Mouse (Mus musculus): ENCODE measurements around the gene Fgf12. TPM values are rescaled to one million over a fixed set of nuclear protein-coding genes. Genes with fewer than 3 reads are reported as not detected.

Fgf12 gene
- polyA plus RNA-seq, 1 experiment from 2014 or later = 67.3 TPM

DNA sequence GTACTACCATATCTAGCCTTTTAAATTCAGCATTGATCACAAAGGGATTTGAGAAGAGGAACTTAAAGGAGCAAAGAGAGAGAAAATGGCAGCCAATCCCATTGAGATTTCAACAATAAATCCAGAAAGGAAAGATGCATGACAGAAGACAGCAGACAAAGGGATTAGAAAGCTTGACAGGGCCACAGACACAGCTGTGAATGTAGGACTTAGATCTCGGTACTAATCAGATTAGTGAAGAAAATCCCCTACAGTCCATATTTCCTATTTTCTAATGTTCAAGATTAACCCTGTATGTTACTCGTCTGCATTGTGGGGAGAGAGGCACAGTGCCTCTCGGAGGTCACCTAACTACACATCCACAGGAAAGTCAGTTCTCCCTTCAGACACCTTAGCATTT is 500.9 kb downstream of the Fgf12 start:
- H3K9ac ChIP-seq (ENCODE audit: low read depth, low read length) = no peak overlapping the region
- H3K4me2 ChIP-seq (ENCODE audit: low read length) = no peak overlapping the region
- H3K36me3 ChIP-seq (ENCODE audit: control insufficient read depth, insufficient read depth, low read length) = no peaks in the 10 kb centered on the region
- ATAC-seq = no peak
- H3K4me1 ChIP-seq (ENCODE audit: control insufficient read depth, insufficient read depth, low read depth, low read length) = no peaks in the 10 kb centered on the region
- H3K9me3 ChIP-seq (ENCODE audit: control insufficient read depth, low read length) = no peaks in the 10 kb centered on the region
- H3K27me3 ChIP-seq (replicated peaks; ENCODE audit: control insufficient read depth, insufficient read depth, low read length) = no peaks in the 10 kb centered on the region
- 67% methylated on average over 3 of the region's 3 CpGs for WGBS
- no peak overlapping the region for H3K27ac ChIP-seq (ENCODE audit: low read depth, low read length)
- H3K4me3 ChIP-seq (ENCODE audit: low read length) = no peak overlapping the region

DNA sequence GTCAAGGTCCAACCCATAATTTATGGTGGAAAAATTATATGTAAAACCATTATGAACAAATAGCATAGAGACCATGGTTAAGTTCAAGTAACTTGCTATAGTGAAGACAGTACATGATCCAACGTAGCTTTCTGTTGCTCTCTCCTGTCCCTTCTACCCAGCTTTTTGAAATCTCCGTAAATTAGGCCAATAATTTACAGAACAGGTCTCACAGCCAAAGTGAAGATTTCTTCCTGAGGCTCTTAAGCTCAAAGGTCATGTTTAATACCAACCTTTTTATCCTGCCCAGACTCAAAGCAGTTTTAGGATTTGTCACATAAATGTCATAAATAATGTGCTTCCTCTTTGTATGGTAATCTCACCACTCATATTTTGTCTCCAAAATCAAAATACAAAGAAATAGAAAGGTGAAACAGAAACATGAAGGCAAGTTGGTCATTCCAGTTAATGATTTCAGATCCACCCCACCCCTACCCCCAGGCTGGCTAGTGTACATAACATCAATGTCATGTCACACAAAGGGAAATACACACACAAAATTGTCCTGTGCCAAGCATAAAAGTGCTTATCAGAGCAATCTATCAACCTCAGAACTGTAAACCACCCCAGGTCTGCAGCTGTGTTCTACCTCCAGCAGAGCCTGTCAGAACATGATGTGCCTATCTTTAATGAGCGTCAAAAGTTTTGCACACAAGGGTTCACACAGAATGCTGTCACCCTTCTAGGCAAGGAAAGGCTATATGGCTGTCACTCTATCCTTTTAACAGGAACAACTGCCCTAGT is 509.8 kb downstream of the Fgf12 start:
- Histone ChIP-seq H3K4me2 (ENCODE audit: low read length) (no peak overlapping the region), H3K9me3 (ENCODE audit: control insufficient read depth, low read length) (no peaks in the 10 kb centered on the region), H3K4me3 (ENCODE audit: low read length) (no peak overlapping the region), H3K27ac (ENCODE audit: low read depth, low read length) (no peak overlapping the region), H3K4me1 (ENCODE audit: control insufficient read depth, insufficient read depth, low read depth, low read length) (peaks cover 6% of the 10 kb centered on the region), H3K9ac (ENCODE audit: low read depth, low read length) (no peak overlapping the region), H3K36me3 (ENCODE audit: control insufficient read depth, insufficient read depth, low read length) (no peaks in the 10 kb centered on the region), H3K27me3 (replicated peaks; ENCODE audit: control insufficient read depth, insufficient read depth, low read length) (no peaks in the 10 kb centered on the region)
- ATAC-seq = no peak
- WGBS = 87% methylated on average over 3 of the region's 3 CpGs

DNA sequence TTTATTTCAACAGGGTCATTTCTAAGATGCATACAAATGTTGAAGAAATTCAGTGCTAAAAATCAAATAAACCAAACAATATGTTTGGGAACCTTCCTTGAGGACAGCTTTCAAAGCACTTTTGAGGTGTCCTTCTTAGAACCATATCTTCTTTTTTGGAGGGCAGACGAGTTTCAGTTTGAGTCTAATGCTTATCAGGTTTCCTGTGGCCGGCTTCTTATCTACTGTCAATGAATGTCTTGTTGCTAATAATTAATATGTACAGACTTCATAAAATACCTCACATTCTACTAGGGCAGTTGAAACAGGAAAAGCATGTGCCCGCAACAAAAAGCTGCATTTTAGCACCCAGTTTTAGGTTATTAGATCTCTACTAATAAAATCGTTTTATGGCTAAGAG is 513.5 kb downstream of the Fgf12 start:
- ATAC-seq = no peak
- 86% methylated on average over 4 of the region's 4 CpGs for WGBS
- H3K9me3 ChIP-seq (ENCODE audit: control insufficient read depth, low read length) = no peaks in the 10 kb centered on the region
- no peak overlapping the region for H3K4me2 ChIP-seq (ENCODE audit: low read length)
- no peak overlapping the region for H3K27ac ChIP-seq (ENCODE audit: low read depth, low read length)
- no peaks in the 10 kb centered on the region for H3K36me3 ChIP-seq (ENCODE audit: control insufficient read depth, insufficient read depth, low read length)
- H3K4me1 ChIP-seq (ENCODE audit: control insufficient read depth, insufficient read depth, low read depth, low read length) = peaks cover 8% of the 10 kb centered on the region
- H3K9ac ChIP-seq (ENCODE audit: low read depth, low read length) = no peak overlapping the region
- no peak overlapping the region for H3K4me3 ChIP-seq (ENCODE audit: low read length)
- H3K27me3 ChIP-seq (replicated peaks; ENCODE audit: control insufficient read depth, insufficient read depth, low read length) = no peaks in the 10 kb centered on the region

DNA sequence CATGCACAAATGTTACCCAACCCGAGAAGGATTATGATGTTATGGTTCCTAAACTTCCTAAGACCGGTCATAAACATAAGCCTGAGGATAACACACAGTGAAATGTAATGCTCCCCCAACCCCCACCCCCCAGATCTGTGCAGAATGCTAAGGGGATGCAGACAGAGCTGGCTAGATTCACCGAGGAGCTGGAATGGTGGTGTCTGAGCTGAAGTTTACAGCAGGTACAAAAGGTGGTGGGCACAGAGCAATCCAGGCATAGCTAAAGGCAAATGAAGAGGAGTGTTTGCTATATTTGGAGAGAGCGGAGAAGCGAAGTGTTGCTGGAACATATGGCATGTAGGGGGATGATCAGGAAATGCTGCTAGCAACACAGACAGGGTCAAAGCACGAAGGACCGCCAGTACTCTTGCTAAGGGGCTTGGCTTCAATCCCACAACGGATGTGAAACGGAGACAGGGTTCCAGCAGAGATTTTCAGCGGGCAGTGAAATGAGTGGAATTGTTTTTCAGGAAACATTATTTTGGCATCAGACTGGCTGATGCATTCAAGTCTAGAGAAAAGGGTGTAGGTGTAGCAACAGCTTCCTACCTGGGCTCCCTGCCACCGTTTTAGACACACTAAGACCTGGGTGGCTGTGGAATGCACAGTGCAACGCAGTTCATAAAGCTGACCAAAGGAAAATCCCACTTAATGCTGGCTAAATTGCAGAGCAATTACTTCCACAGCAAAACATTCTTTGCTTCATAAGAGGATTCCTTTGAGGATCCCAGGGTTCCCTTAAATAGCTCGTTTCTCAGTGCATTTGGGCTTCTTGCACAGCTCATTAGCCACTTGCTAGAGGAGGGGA is 514.6 kb downstream of the Fgf12 start:
- Histone ChIP-seq H3K4me2 (ENCODE audit: low read length) (peak overlapping the region; percentile 41), H3K27ac (ENCODE audit: low read depth, low read length) (peak overlapping the region; percentile 60)

DNA sequence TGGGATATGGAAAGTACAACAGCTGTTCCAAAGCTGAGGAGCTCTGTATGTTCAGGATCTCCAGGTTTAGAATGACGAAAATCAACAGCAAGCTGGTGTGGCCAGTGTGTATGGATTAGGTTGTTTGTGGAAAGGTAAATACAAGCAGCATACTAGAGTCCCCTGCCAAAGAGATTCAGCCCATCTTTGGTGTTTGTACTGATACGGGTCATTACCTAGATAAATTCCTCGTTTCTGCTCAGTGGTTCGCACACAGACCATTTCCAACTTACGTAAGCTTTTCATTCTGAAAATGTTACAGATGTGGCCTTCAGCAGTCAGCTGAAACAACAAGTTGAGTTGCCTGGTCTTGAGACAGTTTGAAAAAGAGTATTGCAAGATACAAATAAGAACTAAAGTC is 536.9 kb downstream of the Fgf12 start:
- no peak for ATAC-seq
- no peaks in the 10 kb centered on the region for H3K27me3 ChIP-seq (replicated peaks; ENCODE audit: control insufficient read depth, insufficient read depth, low read length)
- H3K36me3 ChIP-seq (ENCODE audit: control insufficient read depth, insufficient read depth, low read length) = no peaks in the 10 kb centered on the region
- H3K4me3 ChIP-seq (ENCODE audit: low read length) = no peak overlapping the region
- H3K4me1 ChIP-seq (ENCODE audit: control insufficient read depth, insufficient read depth, low read depth, low read length) = no peaks in the 10 kb centered on the region
- H3K4me2 ChIP-seq (ENCODE audit: low read length) = no peak overlapping the region
- 85% methylated on average over 5 of the region's 5 CpGs for WGBS
- no peaks in the 10 kb centered on the region for H3K9me3 ChIP-seq (ENCODE audit: control insufficient read depth, low read length)
- no peak overlapping the region for H3K27ac ChIP-seq (ENCODE audit: low read depth, low read length)
- no peak overlapping the region for H3K9ac ChIP-seq (ENCODE audit: low read depth, low read length)

More for the DNA sequence above, 514.6 kb downstream of the Fgf12 start:
- Histone ChIP-seq H3K4me3 (ENCODE audit: low read length) (no peak overlapping the region), H3K9ac (ENCODE audit: low read depth, low read length) (peak overlapping the region; percentile 14; the same call in 1 of the 2 replicates), H3K9me3 (ENCODE audit: control insufficient read depth, low read length) (no peaks in the 10 kb centered on the region), H3K27me3 (replicated peaks; ENCODE audit: control insufficient read depth, insufficient read depth, low read length) (no peaks in the 10 kb centered on the region), H3K4me1 (ENCODE audit: control insufficient read depth, insufficient read depth, low read depth, low read length) (peaks cover 8% of the 10 kb centered on the region), H3K36me3 (ENCODE audit: control insufficient read depth, insufficient read depth, low read length) (no peaks in the 10 kb centered on the region)
- WGBS = 45% methylated on average over 13 of the region's 13 CpGs
- ATAC-seq = peak; percentile 82

DNA sequence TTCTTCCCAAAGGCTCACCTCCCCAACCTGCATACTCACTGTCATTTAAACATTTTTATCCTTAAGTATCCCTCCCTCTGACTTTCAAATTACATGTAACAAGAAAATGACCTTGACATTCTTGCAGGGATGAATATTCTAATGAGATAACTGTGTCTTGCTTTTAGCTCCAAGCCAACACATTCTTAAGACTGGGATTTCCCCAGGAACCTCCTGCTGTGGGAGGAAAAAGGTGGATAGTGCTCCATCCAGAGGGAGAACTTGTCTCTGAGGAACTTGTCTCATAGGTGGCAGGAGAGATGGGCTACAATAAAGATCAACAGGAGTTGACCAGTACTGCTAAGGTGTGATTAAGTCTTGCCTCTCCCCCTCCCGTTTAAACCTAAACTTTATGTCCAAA is 540.5 kb downstream of the Fgf12 start:
- ATAC-seq = no peak
- no peak overlapping the region for H3K4me2 ChIP-seq (ENCODE audit: low read length)
- no peaks in the 10 kb centered on the region for H3K9me3 ChIP-seq (ENCODE audit: control insufficient read depth, low read length)
- no peak overlapping the region for H3K27ac ChIP-seq (ENCODE audit: low read depth, low read length)
- H3K9ac ChIP-seq (ENCODE audit: low read depth, low read length) = no peak overlapping the region
- WGBS = 83% methylated on average over 1 of the region's 1 CpGs
- H3K4me1 ChIP-seq (ENCODE audit: control insufficient read depth, insufficient read depth, low read depth, low read length) = no peaks in the 10 kb centered on the region
- no peaks in the 10 kb centered on the region for H3K36me3 ChIP-seq (ENCODE audit: control insufficient read depth, insufficient read depth, low read length)
- no peak overlapping the region for H3K4me3 ChIP-seq (ENCODE audit: low read length)
- no peaks in the 10 kb centered on the region for H3K27me3 ChIP-seq (replicated peaks; ENCODE audit: control insufficient read depth, insufficient read depth, low read length)

DNA sequence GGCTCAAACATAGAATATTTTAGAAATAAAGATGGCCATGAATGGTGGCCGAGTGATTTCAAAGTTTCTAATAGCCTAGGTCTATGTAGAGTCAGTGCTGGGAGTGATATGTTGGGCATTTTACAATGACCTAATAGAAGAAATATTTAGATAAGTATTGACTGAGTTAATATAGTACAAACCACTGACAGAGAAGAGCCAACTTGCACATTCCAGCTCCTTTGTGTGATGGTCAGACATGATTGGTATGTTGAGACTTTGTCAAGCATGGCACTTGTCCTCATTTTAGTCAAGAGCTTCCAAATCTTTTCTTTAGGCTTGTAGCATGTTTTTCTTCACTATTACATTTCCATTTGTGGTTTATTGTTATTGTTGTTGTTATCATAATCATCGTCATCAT is 596.4 kb downstream of the Fgf12 start:
- H3K4me3 ChIP-seq (ENCODE audit: low read length) = no peak overlapping the region
- H3K9ac ChIP-seq (ENCODE audit: low read depth, low read length) = no peak overlapping the region
- no peak for ATAC-seq
- no peaks in the 10 kb centered on the region for H3K36me3 ChIP-seq (ENCODE audit: control insufficient read depth, insufficient read depth, low read length)
- H3K27ac ChIP-seq (ENCODE audit: low read depth, low read length) = no peak overlapping the region
- no peaks in the 10 kb centered on the region for H3K9me3 ChIP-seq (ENCODE audit: control insufficient read depth, low read length)
- 96% methylated on average over 2 of the region's 2 CpGs for WGBS
- H3K4me1 ChIP-seq (ENCODE audit: control insufficient read depth, insufficient read depth, low read depth, low read length) = no peaks in the 10 kb centered on the region
- no peaks in the 10 kb centered on the region for H3K27me3 ChIP-seq (replicated peaks; ENCODE audit: control insufficient read depth, insufficient read depth, low read length)
- H3K4me2 ChIP-seq (ENCODE audit: low read length) = no peak overlapping the region

DNA sequence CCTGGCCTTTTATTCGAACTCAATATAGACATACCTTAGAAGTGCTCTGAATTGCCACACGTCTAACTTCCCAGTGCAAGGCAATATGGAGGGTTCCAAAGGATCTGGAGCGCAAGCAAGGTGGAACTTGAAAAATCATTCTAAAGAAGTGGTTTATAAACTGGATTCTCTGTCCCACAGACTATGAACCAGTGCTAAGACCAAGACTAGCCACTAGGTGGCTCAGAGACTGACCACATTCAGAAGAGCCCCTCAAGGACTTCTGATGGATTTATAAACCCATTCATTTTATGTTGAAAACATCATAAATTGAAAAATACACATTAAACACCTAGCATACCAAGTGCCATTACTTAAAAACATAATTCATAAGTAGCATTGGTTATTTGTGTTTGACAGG is 611.9 kb downstream of the Fgf12 start:
- no peaks in the 10 kb centered on the region for H3K9me3 ChIP-seq (ENCODE audit: control insufficient read depth, low read length)
- H3K27me3 ChIP-seq (replicated peaks; ENCODE audit: control insufficient read depth, insufficient read depth, low read length) = no peaks in the 10 kb centered on the region
- WGBS = 87% methylated on average over 3 of the region's 3 CpGs
- H3K27ac ChIP-seq (ENCODE audit: low read depth, low read length) = no peak overlapping the region
- ATAC-seq = no peak
- no peaks in the 10 kb centered on the region for H3K36me3 ChIP-seq (ENCODE audit: control insufficient read depth, insufficient read depth, low read length)
- no peaks in the 10 kb centered on the region for H3K4me1 ChIP-seq (ENCODE audit: control insufficient read depth, insufficient read depth, low read depth, low read length)
- no peak overlapping the region for H3K4me2 ChIP-seq (ENCODE audit: low read length)
- no peak overlapping the region for H3K9ac ChIP-seq (ENCODE audit: low read depth, low read length)
- no peak overlapping the region for H3K4me3 ChIP-seq (ENCODE audit: low read length)

DNA sequence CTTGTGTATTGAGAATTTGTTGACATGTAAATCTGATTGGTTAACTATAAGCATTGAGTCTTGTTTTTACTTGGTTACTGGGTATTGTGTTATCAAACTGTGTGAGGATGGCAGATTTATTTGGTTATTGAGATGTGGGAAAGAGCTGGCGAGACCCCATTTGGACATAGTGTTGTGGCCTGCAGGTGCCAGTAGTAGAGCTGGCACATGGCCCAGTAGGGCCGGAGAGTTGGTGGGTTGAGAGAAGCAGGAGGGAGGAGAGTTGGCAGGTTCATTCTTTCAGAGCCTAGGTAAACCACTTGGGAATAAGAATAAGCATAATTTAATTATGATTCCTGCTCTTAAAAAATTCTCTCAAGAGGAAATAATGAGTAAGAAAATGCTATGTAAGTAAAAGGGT is 625.9 kb downstream of the Fgf12 start:
- Histone ChIP-seq H3K36me3 (ENCODE audit: control insufficient read depth, insufficient read depth, low read length) (no peaks in the 10 kb centered on the region), H3K27ac (ENCODE audit: low read depth, low read length) (no peak overlapping the region), H3K4me3 (ENCODE audit: low read length) (no peak overlapping the region), H3K4me2 (ENCODE audit: low read length) (no peak overlapping the region), H3K9me3 (ENCODE audit: control insufficient read depth, low read length) (no peaks in the 10 kb centered on the region), H3K4me1 (ENCODE audit: control insufficient read depth, insufficient read depth, low read depth, low read length) (no peaks in the 10 kb centered on the region), H3K9ac (ENCODE audit: low read depth, low read length) (no peak overlapping the region), H3K27me3 (replicated peaks; ENCODE audit: control insufficient read depth, insufficient read depth, low read length) (no peaks in the 10 kb centered on the region)
- 65% methylated on average over 2 of the region's 2 CpGs for WGBS
- no peak for ATAC-seq
